Mouse (Mus musculus): ENCODE measurements around the gene Olfr372. TPM values are rescaled to one million over a fixed set of nuclear protein-coding genes. Genes with fewer than 3 reads are reported as not detected.
"Not testable (repeated sequence)": the region's sequence is repeated elsewhere in the genome, so short reads cannot be mapped to it uniquely, and the experiment has no call there.

Olfr372 gene
- total RNA-seq (2015; ENCODE audit: low replicate concordance) (not detected in 2 replicates), total RNA-seq (2017; ENCODE audit: low replicate concordance) (not detected in 2 replicates)

DNA sequence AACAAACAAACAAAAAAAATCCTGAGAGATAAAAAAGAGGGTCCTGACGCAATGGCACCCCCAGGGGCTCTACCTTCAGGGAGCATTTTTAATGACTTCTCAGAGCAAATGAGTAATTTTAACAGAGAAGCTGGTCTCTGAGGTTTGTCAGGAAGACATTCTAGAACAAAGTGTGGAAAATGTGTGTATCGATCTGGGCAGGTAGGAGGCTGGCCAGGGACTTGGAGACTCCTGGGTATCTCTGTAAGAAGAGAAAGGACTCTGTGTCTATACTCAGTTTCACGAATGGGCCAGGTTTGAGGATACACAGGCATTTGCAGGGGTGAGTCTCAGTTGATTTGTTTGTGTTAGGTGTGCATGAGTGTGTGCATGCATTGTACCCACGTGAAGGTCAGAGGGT is at the start of gene Olfr372:
Gene Olfr372, plus strand, starts transcription at position 301 of the 400 bp plus-strand sequence.
- ATAC-seq (replicated peaks; ENCODE audit: low FRiP score, poor library complexity, severe bottlenecking): not testable (repeated sequence)

DNA sequence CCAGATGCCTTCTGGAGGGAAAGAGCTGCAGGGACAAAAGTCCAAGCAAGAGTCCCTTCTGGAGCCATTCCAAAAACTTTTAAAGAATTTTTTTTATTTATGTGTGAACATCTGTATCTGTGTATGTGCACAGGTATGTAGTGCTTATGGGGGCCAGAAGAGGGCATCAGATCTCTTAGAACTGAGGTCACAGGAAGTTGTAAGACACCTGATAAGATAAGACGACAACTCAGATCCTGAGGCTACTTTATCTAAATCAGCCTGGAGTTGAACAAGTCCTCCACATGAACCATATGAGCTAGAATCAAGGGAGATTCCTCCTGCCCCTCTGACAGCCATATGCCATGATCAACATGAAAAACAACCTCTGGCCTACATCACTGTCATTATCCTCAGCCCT is 41.6 kb upstream of the Olfr372 start:
- no peak for ATAC-seq (replicated peaks; ENCODE audit: low FRiP score, poor library complexity, severe bottlenecking)

DNA sequence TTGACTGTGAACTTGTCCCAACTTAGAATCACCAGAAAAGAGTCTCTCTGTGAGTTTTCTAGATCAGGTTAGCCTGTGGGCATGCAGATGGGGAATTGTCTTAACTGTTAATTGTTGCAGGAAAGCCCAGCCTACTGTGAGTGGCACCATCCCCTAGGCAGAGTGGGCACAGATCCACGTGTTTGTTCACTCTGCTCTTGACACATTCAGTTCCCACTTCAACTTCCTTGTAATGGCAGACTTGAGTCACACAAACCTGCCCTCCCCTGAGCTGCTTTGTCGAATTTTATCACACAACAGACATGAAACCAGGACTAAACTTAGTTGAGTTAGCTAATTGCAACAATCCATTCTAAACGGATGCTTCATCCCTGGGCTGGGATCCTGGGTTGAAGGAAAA is 40.8 kb upstream of the Olfr372 start:
- ATAC-seq (replicated peaks; ENCODE audit: low FRiP score, poor library complexity, severe bottlenecking): no peak

DNA sequence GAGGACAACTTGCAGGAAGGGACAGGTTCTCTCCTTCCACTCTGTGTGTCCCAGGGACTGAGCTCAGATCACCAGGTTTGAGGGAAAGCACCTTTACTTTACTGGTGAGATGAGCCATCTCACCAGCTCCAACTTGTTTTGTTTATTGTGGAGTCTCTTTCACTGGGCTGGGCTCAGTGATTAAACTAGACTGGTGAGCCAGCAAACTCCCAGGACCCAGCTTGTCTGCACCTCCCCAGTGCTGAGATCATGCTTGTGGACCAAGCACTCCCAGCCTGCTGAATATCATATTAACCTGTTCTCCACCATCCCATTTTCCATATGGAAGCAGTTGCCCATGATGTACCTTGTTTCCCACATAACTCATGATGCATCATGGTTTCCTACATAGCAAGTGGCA is 38.1 kb upstream of the Olfr372 start:
- ATAC-seq (replicated peaks; ENCODE audit: low FRiP score, poor library complexity, severe bottlenecking): no peak

DNA sequence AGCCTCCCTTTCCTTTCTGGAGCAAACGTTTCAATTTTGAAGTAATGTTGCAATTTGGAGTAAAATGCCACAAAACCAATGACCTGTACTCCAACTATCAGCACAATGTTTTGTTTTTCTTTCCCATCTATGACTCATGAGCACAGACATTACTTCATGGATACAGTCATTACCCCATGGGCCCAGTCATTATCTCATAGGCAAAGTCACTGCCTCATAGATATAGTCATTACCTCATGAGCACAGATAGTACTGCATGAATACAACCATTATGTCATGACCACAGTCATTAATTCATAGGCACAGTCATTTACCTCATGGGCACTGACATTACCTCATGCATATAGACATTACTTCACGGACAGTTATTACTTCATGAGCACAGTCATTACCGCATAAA is 35.1 kb upstream of the Olfr372 start:
- ATAC-seq (replicated peaks; ENCODE audit: low FRiP score, poor library complexity, severe bottlenecking): no peak

DNA sequence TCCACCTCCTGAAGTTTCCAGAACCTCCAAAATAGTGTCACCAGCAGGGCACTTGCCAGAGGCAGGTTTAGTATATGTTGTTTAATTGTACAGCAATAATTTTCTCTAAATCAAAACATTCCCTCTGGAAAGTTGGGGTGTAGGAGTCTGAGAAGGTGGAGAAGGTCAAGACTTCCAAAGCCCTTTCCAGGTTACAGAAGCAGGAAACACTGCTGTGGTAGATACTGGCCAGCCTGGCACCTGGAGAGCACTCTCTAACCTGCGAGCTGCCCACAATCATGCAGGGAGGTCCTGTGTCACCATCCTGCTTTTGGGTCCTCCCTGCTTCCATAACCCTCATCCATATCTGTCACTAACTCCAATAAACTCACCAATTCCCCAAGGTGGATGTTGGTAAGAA is 34.3 kb upstream of the Olfr372 start:
- no peak for ATAC-seq (replicated peaks; ENCODE audit: low FRiP score, poor library complexity, severe bottlenecking)

DNA sequence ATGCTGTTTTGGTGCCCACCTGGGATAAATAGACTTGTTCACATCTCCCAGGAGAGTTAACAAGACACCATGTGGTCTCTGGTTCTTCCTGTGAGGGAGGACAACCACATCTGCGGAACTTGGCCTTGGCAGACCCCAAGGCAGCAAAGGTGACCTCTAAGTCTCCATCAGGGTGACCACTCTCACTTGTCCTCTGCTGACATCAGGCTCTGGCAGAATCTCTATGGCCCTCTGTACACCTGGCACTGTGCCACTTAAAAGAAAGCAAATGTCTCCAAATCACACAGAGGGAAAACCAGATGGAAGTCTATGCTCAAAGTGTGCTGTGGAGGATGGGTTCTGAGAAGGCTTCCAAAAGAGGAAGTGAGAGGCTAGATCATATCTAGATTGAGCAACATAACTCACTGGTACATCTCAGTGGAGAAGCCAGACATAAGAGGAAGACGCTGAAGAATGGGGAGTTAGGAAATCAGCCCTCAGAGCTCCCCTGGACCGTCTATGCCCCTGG is 32.8 kb upstream of the Olfr372 start:
- no peak for ATAC-seq (replicated peaks; ENCODE audit: low FRiP score, poor library complexity, severe bottlenecking)

DNA sequence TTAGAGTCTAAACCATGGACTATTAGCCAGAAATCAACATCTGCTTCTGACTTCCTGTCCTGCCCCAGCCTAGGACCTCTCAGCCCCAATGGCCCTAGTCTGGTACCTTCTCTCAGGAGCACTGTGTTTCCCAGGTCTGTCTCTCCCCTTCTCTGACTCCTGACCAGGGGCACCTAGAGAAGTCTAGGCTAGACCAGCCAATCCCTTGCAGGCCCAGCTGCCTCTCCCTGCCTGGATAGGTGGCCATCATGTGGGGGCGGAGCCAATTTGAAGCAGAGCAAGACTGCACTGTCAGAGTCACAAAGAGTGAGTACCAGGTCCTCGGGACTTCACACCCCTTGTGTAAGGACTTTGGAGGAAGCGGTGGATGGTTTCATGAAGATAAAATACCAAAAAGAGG is 31.5 kb upstream of the Olfr372 start, which contains the start of gene Cyp4f18:
Gene Cyp4f18, minus strand, starts transcription at position 154 of the 400 bp plus-strand sequence.
- no peak for ATAC-seq (replicated peaks; ENCODE audit: low FRiP score, poor library complexity, severe bottlenecking)

DNA sequence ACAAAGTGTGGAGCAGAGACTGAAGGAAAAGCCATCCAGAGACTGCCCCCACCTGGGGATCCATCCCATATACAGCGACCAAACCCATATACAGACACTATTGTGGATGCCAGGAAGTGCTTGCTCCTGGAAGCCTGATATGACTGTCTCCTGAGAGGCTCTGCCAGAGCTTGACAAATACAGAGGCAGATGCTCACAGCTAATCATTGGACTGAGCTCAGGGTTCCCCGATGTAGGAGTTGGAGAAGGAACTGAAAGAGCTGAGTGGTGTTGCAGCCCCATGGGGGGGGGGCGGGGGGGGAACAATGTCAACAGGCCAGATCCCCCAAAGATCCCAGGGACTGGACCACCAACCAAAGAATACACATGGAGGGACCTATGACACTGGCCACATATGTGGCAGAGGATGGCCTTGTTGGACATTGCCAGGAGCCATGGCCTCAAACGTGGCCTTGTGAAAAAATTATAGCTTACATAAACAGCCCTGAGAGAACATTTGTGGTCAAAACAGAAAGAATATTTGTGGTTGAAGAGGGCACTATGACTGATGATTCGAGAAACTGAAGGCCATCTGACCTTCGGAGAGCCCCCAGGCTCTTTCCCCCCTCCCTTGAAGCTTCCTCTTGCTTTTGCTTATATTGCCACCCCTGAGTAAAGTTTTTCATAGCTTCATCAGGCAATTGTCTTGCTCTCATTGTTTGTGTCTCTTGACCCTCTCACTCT is 27.4 kb upstream of the Olfr372 start:
- ATAC-seq (replicated peaks; ENCODE audit: low FRiP score, poor library complexity, severe bottlenecking): not testable (repeated sequence)

DNA sequence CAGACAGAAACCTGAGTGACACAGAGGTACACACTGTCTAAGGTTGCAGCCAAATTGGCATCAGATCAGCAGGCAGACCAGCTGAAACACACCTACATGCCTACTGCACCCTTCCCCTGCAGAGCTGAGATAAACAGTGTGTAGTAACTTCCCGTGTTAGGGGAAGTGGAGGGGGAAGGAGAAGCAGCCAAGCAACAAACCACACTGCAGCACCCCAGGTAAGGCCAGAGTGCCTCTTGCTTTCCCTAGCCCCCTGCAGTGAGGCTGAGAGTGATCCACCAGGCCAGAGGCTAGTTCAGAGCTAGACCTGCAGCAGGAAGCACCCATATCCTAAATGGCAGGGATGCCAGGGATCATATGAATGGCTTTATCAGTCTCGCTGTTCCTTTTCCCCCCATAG is 23.7 kb upstream of the Olfr372 start:
- not testable (repeated sequence) for ATAC-seq (replicated peaks; ENCODE audit: low FRiP score, poor library complexity, severe bottlenecking)

DNA sequence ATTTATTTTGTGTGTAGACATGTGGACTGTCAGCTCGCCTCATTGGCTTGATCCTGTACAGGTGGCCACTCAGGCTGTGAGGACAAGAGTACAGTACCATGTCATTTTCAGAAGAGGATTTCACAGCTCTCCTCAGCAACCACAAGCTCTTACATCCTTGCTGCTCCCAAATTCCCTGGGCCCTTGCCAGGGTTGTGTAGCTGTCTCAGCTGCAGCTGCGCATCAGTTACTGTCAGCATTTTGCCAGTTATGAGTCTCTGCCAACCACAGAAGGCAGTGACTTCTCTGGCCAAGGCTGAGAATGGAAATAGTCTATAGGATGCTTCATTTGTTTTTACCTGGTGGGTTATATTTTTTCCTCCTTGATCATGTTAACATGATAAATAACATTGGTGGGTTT is 22.9 kb upstream of the Olfr372 start:
- no peak for ATAC-seq (replicated peaks; ENCODE audit: low FRiP score, poor library complexity, severe bottlenecking)

DNA sequence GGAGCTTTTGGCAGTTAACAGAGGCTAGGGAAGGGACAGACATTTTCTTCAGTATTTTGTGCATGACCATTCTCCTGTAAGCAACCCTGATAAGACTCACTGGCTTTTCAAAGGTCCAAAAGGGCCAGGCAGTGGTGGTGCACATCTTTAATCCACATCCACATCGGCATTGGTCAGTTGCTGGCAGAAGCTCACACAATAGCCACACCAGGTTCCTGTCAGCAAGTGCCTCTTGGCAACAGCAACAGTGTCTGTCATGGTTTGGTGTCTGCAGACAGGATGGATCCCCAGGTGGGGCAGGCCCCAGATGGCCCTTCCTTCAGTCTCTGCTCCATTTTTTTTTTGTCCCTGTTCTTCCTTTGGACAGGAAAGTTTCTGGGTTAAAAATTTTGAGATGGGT is 22.0 kb upstream of the Olfr372 start:
- not testable (repeated sequence) for ATAC-seq (replicated peaks; ENCODE audit: low FRiP score, poor library complexity, severe bottlenecking)

DNA sequence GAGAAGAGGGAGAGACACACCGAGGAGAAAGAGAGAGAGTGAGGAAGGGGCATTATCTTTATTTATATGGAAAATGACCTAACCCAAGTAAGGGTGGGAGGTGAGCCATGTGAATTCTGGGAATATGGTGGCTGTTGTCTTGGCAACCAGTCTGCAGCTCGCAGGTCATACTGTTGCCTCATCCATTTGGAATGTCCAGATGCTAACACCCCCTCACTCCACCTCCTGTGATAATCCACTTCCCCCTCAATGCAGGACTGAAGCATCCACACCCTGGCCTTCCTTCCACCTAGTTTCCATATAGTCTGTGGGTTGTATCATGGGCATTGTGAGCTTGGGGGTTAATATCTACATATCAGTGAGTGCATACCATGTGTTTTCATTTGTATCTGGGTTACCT is 21.2 kb upstream of the Olfr372 start:
- no peak for ATAC-seq (replicated peaks; ENCODE audit: low FRiP score, poor library complexity, severe bottlenecking)

DNA sequence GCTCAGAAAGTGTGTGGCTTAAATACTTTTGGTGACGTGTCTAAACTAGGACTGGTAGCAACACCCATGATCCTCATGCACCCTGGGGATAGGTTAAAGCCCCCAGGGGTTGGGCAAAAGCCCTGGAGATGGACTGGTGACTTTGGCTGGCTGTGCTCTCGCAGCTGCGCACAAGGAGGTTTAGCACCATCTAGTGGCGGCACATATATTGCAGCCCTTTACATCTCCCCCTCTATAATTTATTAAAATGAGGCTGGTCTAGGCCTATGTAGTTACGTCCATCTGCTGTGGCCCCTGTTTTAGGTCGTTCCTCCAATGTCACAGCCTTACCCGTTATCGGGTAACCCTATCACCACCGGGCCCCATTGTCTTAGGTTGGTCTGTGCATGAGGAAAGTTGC is 16.1 kb upstream of the Olfr372 start:
- not testable (repeated sequence) for ATAC-seq (replicated peaks; ENCODE audit: low FRiP score, poor library complexity, severe bottlenecking)

DNA sequence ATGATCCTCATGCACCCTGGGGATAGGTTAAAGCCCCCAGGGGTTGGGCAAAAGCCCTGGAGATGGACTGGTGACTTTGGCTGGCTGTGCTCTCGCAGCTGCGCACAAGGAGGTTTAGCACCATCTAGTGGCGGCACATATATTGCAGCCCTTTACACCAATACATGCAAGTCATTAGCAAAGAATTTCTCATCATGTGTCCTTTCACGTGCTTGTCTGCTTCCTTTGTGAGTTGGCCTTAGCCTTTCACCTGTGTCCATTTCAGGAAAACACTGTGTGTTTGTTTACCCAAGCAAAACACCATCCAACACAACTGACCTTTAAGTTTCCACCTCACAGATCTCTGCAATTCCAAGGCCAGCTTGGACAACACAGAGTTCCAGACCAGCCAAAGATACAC is 8.1 kb upstream of the Olfr372 start:
- ATAC-seq (replicated peaks; ENCODE audit: low FRiP score, poor library complexity, severe bottlenecking): not testable (repeated sequence)

DNA sequence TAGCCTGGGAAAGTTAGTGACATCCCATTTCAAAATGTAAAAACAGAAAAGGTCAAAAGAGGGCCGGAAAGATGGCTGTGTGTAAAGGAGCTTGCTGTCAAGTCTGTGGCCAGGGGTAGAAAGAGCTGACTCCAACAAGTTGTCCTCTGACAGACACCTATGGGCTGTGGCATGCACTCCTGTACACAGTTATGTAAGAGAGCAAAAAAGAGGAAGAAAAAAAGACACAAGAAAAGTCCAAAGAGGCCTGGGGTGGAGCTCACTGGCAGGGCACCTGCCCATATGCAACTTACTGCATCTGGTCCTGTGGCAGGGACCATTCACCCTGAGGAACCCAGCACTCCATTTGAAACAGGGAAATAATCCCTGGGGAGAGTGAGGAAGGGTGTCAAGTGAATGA is 1.5 kb downstream of the Olfr372 start:
- ATAC-seq (replicated peaks; ENCODE audit: low FRiP score, poor library complexity, severe bottlenecking): no peak

DNA sequence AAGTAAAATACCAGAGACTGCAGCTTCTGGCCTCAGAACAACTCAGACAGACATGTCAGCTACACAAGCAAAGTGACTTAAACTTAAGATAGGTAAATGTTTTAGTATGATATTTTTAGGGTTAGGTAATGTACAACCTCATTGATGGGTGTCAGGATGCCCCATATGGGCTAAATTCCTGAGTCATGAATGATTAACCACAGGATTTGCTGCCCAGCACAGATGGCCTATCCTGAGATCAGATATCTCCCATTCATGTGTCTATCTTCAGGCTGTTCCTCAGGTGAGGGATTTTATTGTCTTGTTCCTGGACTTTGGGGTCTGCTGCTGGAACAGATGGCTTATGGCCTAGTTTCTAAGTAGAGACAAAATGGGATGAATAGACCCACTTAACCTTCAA is 13.6 kb downstream of the Olfr372 start:
- ATAC-seq (replicated peaks; ENCODE audit: low FRiP score, poor library complexity, severe bottlenecking): not testable (repeated sequence)

DNA sequence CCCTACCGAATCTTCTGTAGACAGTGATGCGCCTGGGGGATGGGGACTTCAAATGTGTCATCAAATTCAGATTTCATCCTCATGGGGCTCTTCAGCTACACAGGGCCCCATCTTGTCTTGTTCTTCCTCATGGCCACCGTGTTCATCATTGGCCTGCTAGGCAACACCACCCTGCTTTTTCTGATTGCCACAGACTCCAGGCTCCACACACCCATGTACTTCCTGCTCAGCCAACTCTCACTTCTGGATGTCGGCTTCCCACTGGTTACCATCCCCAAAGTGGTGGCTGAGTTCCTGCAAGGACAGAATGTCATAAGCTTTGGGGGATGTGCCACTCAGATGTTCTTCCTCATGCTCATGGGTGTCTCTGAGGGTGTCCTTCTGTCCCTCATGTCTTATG is 16.6 kb downstream of the Olfr372 start:
- not testable (repeated sequence) for ATAC-seq (replicated peaks; ENCODE audit: low FRiP score, poor library complexity, severe bottlenecking)

DNA sequence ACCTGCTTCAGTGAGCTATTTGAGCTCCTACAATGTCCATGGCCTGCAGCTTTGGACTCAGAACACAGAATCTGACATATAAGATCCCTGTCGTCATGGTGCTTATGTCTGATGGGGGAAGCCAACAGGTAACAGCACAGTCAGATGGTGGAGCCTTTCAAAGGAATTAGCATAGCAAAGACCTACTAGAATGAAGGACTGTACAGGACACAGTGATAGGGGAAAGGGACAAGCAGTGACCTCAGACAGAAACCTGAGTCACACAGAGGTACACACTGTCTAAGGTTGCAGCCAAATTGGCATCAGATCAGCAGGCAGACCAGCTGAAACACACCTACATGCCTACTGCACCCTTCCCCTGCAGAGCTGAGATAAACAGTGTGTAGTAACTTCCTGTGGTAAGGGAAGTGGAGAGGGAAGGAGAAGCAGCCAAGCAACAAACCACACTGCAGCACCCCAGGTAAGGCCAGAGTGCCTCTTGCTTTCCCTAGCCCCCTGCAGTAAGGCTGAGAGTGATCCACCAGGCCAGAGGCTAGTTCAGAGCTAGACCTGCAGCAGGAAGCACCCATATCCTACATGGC is 25.9 kb downstream of the Olfr372 start:
- not testable (repeated sequence) for ATAC-seq (replicated peaks; ENCODE audit: low FRiP score, poor library complexity, severe bottlenecking)

DNA sequence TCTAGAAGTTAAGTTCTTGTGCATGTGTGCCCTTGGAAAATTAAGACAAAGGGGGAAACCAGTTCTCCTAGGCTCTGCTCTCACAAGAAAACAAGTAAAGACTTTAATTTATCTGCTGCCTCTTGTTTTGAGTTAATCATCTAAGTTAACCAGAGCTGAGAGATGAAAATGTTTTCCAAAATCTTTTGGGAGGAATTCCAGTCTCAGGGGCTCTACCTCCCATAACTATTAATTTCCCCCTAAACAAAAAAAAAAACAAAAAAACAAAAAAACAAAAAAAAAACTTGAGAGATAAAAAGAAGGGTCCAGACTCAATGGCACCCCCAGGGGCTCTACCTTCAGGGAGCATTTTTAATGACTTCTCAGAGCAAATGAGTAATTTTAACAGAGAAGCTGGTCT is 41.9 kb downstream of the Olfr372 start, which contains the start of gene Olfr373:
Gene Olfr373, plus strand, starts transcription at position 301 of the 400 bp plus-strand sequence.
- ATAC-seq (replicated peaks; ENCODE audit: low FRiP score, poor library complexity, severe bottlenecking): not testable (repeated sequence)

DNA sequence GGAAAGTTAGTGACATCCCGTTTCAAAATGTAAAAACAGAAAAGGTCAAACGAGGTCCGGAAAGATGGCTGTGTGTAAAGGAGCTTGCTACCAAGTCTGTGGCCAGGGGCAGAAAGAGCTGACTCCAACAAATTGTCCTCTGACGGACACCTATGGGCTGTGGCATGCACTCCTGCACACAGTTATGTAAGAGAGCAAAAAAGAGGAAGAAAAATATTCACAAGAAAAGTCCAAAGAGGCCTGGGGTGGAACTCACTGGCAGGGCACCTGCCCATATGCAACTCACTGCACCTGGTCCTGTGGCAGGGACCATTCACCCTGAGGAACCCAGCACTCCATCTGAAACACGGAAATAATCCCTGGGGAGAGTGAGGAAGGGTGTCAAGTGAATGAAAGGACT is 43.7 kb downstream of the Olfr372 start:
- ATAC-seq (replicated peaks; ENCODE audit: low FRiP score, poor library complexity, severe bottlenecking): no peak
